10 mouse cellular contexts compared by ENCODE assay signal in the genomic region with DNA sequence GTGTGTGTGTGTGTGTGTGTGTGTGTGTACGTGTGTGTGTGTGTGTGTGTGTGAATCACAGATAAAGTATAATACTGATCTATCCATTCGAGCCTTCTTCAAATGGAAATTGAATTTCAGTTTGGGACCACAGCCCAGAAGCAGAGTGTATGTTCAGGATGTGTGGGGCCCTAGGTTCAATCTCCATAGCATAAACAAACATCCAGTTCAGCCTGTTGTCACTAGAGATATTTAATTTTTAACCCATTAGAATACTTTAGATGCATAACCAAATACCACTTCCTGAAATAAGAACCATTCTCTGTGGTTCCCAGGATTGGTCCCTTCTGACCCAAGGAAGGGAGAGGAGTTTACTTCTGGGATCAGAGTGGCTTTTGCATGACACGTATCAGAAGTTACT.
DNase-seq lines count a peak whose midpoint lies in the region; ATAC-seq and TF ChIP-seq lines count a peak whose summit lies in the region.
"Had no signal": no experiment of that assay in that cellular context is flagged by ENCODE, and none has a peak within 500 bp of the region (broad histone marks: within the 10 kb centered on the region; RNA-seq: fewer than 3 reads in every experiment).

No protein-coding gene starts in this region.

- 0 out of 2 replicates have a peak, but pooled peaks cover 2% of the 10 kb centered on the region for H3K36me3 ChIP-seq in heart, embryonic 14.5 days (ENCODE audit: control insufficient read depth, insufficient read depth, low read length)
- no peaks in the 10 kb centered on the region for H3K36me3 ChIP-seq in lung, embryonic 14.5 days (ENCODE audit: insufficient read depth)
- H3K36me3 ChIP-seq in embryonic facial prominence, embryonic 15.5 days = no peaks in the 10 kb centered on the region
- no peaks in the 10 kb centered on the region for H3K36me3 ChIP-seq in intestine, embryonic 16.5 days (ENCODE audit: control insufficient read depth, insufficient read depth, low read length)

- peak; percentile 6; the same call in 1 of the 2 replicates for ATAC-seq in heart, embryonic 14.5 days (ENCODE audit: insufficient number of reproducible peaks, insufficient read depth, low FRiP score, low read depth)
- ATAC-seq in lung, embryonic 14.5 days (ENCODE audit: insufficient read depth) = peak; percentile 80
- ATAC-seq in embryonic facial prominence, embryonic 15.5 days (ENCODE audit: insufficient number of reproducible peaks, low FRiP score, low TSS enrichment, low read depth) = no peak
- ATAC-seq in intestine, embryonic 16.5 days = 0 out of 2 replicates have a peak, but pooled peaks have one; percentile 16

- H3K27ac ChIP-seq in heart, embryonic 14.5 days (replicated peaks in 1 of 2; ENCODE audit: control insufficient read depth in 1 of 2, insufficient read depth in 1 of 2, low read depth in 2 of 2, low read length in 2 of 2) = peak overlapping the region; percentile 68 to 80
- peak overlapping the region; percentile 84 for H3K27ac ChIP-seq in lung, embryonic 14.5 days (ENCODE audit: low read depth)
- H3K27ac ChIP-seq in embryonic facial prominence, embryonic 15.5 days (replicated peaks) = peak overlapping the region; percentile 63
- H3K27ac ChIP-seq in intestine, embryonic 16.5 days (ENCODE audit: low read length) = peak overlapping the region; percentile 73

- WGBS in heart, embryonic 14.5 days = 53% methylated on average over 3 of the region's 3 CpGs
- WGBS in lung, embryonic 14.5 days = 23% methylated on average over 3 of the region's 3 CpGs
- WGBS in lung, adult 2 months = 35% methylated on average over 3 of the region's 3 CpGs
- WGBS in embryonic facial prominence, embryonic 15.5 days = 48% methylated on average over 3 of the region's 3 CpGs
- 40% methylated on average over 3 of the region's 3 CpGs for WGBS in intestine, embryonic 16.5 days

- peaks cover 11 to 37% of the 10 kb centered on the region in 2 experiments for H3K4me1 ChIP-seq in heart, embryonic 14.5 days (ENCODE audit: control insufficient read depth in 2 of 2, insufficient read depth in 2 of 2, low read length in 2 of 2)
- peaks cover 15% of the 10 kb centered on the region; the same call in 1 of the 2 replicates for H3K4me1 ChIP-seq in lung, embryonic 14.5 days (ENCODE audit: insufficient read depth)
- peaks cover 22% of the 10 kb centered on the region for H3K4me1 ChIP-seq in lung, adult 2 months (ENCODE audit: control insufficient read depth, insufficient read depth, low read length)
- peaks cover 14% of the 10 kb centered on the region for H3K4me1 ChIP-seq in embryonic facial prominence, embryonic 15.5 days
- peaks cover 15% of the 10 kb centered on the region for H3K4me1 ChIP-seq in intestine, embryonic 16.5 days (ENCODE audit: control insufficient read depth, insufficient read depth, low read length)

- no peak overlapping the region for H3K9ac ChIP-seq in heart, embryonic 14.5 days (ENCODE audit: low read length)
- H3K9ac ChIP-seq in lung, embryonic 14.5 days = no peak overlapping the region
- H3K9ac ChIP-seq in embryonic facial prominence, embryonic 15.5 days = no peak overlapping the region
- no peak overlapping the region for H3K9ac ChIP-seq in intestine, embryonic 16.5 days (ENCODE audit: low read depth, low read length)

- peaks cover 8% of the 10 kb centered on the region for H3K9me3 ChIP-seq in heart, embryonic 14.5 days (ENCODE audit: control insufficient read depth, low read length)
- no peaks in the 10 kb centered on the region for H3K9me3 ChIP-seq in lung, embryonic 14.5 days (ENCODE audit: low read depth, low read length)
- peaks cover 3% of the 10 kb centered on the region; the same call in 1 of the 2 replicates for H3K9me3 ChIP-seq in embryonic facial prominence, embryonic 15.5 days (replicated peaks)
- H3K9me3 ChIP-seq in intestine, embryonic 16.5 days (ENCODE audit: control insufficient read depth, low read length) = peaks cover 3% of the 10 kb centered on the region; the same call in 1 of the 2 replicates

- H3K4me3 ChIP-seq in heart, embryonic 14.5 days (ENCODE audit: control insufficient read depth in 1 of 2, insufficient read depth in 1 of 2, low read depth in 1 of 2, low read length in 2 of 2) = no peak overlapping the region
- H3K4me3 ChIP-seq in lung, embryonic 14.5 days (ENCODE audit: low read depth, low read length) = no peak overlapping the region
- no peak overlapping the region for H3K4me3 ChIP-seq in lung, adult 2 months (replicated peaks; ENCODE audit: extremely low read depth, low read depth, low read length)
- no peak overlapping the region for H3K4me3 ChIP-seq in embryonic facial prominence, embryonic 15.5 days (replicated peaks)
- H3K4me3 ChIP-seq in intestine, embryonic 16.5 days (ENCODE audit: low read length) = no peak overlapping the region

- no peak for TF ChIP-seq CTCF in lung, embryonic 14.5 days (IDR thresholded peaks at IDR 0.05; ENCODE audit: low read depth)
- no peak for TF ChIP-seq CTCF in lung, adult 2 months (IDR thresholded peaks at IDR 0.05; ENCODE audit: insufficient read depth, low read length)

- peak overlapping the region; percentile 47 for H3K4me2 ChIP-seq in heart, embryonic 14.5 days (ENCODE audit: low read length)
- no peak overlapping the region for H3K4me2 ChIP-seq in lung, embryonic 14.5 days
- no peak overlapping the region for H3K4me2 ChIP-seq in embryonic facial prominence, embryonic 15.5 days (replicated peaks)
- H3K4me2 ChIP-seq in intestine, embryonic 16.5 days (ENCODE audit: low read depth, low read length) = no peak overlapping the region

- no peak for TF ChIP-seq POLR2A in lung, adult 2 months (IDR thresholded peaks at IDR 0.05; ENCODE audit: borderline replicate concordance, extremely low read depth, low read depth, low read length)

- H3K27me3 ChIP-seq in heart, embryonic 14.5 days (ENCODE audit: control insufficient read depth, insufficient read depth, low read length) = no peaks in the 10 kb centered on the region
- H3K27me3 ChIP-seq in lung, embryonic 14.5 days (ENCODE audit: insufficient read depth, low read length) = no peaks in the 10 kb centered on the region
- H3K27me3 ChIP-seq in embryonic facial prominence, embryonic 15.5 days = no peaks in the 10 kb centered on the region
- H3K27me3 ChIP-seq in intestine, embryonic 16.5 days (replicated peaks; ENCODE audit: control insufficient read depth, insufficient read depth, low read length) = no peaks in the 10 kb centered on the region

- no peak for DNase-seq in heart, adult 9 months (ENCODE audit: low spot score in 2 of 2)
- DNase-seq in lung, embryonic 14.5 days = peak; percentile 78
- DNase-seq in lung, adult 2 months = no peak
- no peak for DNase-seq in ovary, postnatal 10 days (ENCODE audit: low spot score)
- DNase-seq in layer of hippocampus, postnatal 14 days (ENCODE audit: low spot score in 2 of 2) = no peak
- DNase-seq: spleen, adult 18-20 months; thymus, postnatal 25 days had no signal
